Mouse (Mus musculus) G1E (cell line): ENCODE measurements at regions not wholly inside any gene's neighbourhood (a gene's known extent, or its start where the extent isn't known, plus 50 kb on each side); places are given as distances from the start of the nearest gene placed in this dataset.

Experiments
- ATAC-seq: 2 replicates; pipeline ENCODE4 v1.8.0; 2016; ENCODE audit warnings: mild to moderate bottlenecking; ENCODE audit not compliant: insufficient number of reproducible peaks, poor library complexity, low FRiP score, severe bottlenecking; ENCODE audit errors: extremely low read depth
- DNase-seq: peaks from one replicate; pipeline ENCODE4 v3.0.0; 2012; ENCODE audit warnings: low spot score
- H3K27me3 ChIP-seq: 2 replicates; pipeline ENCODE4 v1.6.1; 2012; ENCODE audit warnings: mild to moderate bottlenecking, low read length, inconsistent platforms; ENCODE audit not compliant: insufficient read depth
- H3K36me3 ChIP-seq: replicated peaks from 2 replicates; pipeline ENCODE3; 2012; ENCODE audit warnings: mild to moderate bottlenecking, inconsistent platforms
- H3K4me1 ChIP-seq: 2 replicates; pipeline ENCODE4 v1.6.1; 2012; ENCODE audit warnings: low read depth, low read length, inconsistent platforms, mixed read lengths; ENCODE audit not compliant: insufficient read depth
- H3K4me3 ChIP-seq: 2 replicates; pipeline ENCODE4 v1.5.1; 2012; ENCODE audit warnings: low read depth, mild to moderate bottlenecking, inconsistent platforms, low read length, moderate library complexity, mixed read lengths
- H3K9me3 ChIP-seq: replicated peaks from 2 replicates; pipeline ENCODE4 v1.6.1; 2012; ENCODE audit warnings: inconsistent platforms
- CTCF ChIP-seq: IDR thresholded peaks from 2 replicates; pipeline ENCODE4 v1.5.1; 2012; ENCODE audit warnings: low read depth, low read length, inconsistent platforms, mixed read lengths
- GATA1 ChIP-seq: IDR thresholded peaks from 2 replicates; pipeline ENCODE4 v1.6.1; 2012; ENCODE audit warnings: borderline replicate concordance, low read length, inconsistent platforms, mixed read lengths
- GATA2 ChIP-seq: IDR thresholded peaks from 2 replicates; pipeline ENCODE4 v1.6.1; 2012; ENCODE audit warnings: low read depth, low read length, inconsistent platforms, borderline replicate concordance
- POLR2AphosphoS5 ChIP-seq: IDR thresholded peaks from 2 replicates; pipeline ENCODE4 v1.6.1; 2012; ENCODE audit warnings: low read depth, low read length, inconsistent platforms; ENCODE audit not compliant: insufficient replicate concordance
- TAL1 ChIP-seq: conservative IDR thresholded peaks from 2 replicates; pipeline ENCODE4 v1.6.1; 2012; ENCODE audit warnings: low read depth, low read length, inconsistent platforms, mixed read lengths

- Histone ChIP-seq H3K4me1 (no peaks in the 10 kb centered on the region), H3K36me3 (no peaks in the 10 kb centered on the region), H3K27me3 (no peaks in the 10 kb centered on the region), H3K9me3 (peaks cover 50% of the 10 kb centered on the region), H3K4me3 (no peak overlapping the region)
- ATAC-seq (no peak), DNase-seq (no peak)
- TF ChIP-seq GATA2 (no peak), TAL1 (no peak), GATA1 (no peak), POLR2AphosphoS5 (no peak), CTCF (no peak)
These were observed 241.8 kb upstream of the Id2 start for GRCm38 (mm10) chr12:25338771-25339170.

- H3K4me1 ChIP-seq: no peaks in the 10 kb centered on the region
- DNase-seq (no peak), ATAC-seq (no peak)
- no peak for TF ChIP-seq GATA2
- TF ChIP-seq CTCF: no peak
- no peak for TF ChIP-seq GATA1
- no peak for TF ChIP-seq TAL1
- TF ChIP-seq POLR2AphosphoS5: no peak
- no peaks in the 10 kb centered on the region for H3K27me3 ChIP-seq
- H3K4me3 ChIP-seq: no peak overlapping the region
- H3K9me3 ChIP-seq: peaks cover 54% of the 10 kb centered on the region
- H3K36me3 ChIP-seq: no peaks in the 10 kb centered on the region
These were observed 239.0 kb upstream of the Id2 start for GRCm38 (mm10) chr12:25335930-25336329.

GRCm38 (mm10) chr12:25335069-25335468 lies 238.1 kb upstream of the Id2 start:
- H3K9me3 ChIP-seq: peaks cover 53% of the 10 kb centered on the region
- no peaks in the 10 kb centered on the region for H3K4me1 ChIP-seq
- no peak overlapping the region for H3K4me3 ChIP-seq
- DNase-seq (no peak), ATAC-seq (no peak)
- H3K36me3 ChIP-seq: no peaks in the 10 kb centered on the region
- no peaks in the 10 kb centered on the region for H3K27me3 ChIP-seq
- no peak for TF ChIP-seq TAL1
- TF ChIP-seq CTCF: no peak
- no peak for TF ChIP-seq GATA1

GRCm38 (mm10) chr12:25332384-25333035 lies 235.6 kb upstream of the Id2 start:
- Histone ChIP-seq H3K36me3 (no peaks in the 10 kb centered on the region), H3K9me3 (peaks cover 54% of the 10 kb centered on the region), H3K27me3 (no peaks in the 10 kb centered on the region), H3K4me1 (no peaks in the 10 kb centered on the region), H3K4me3 (no peak overlapping the region)
- no peak for DNase-seq
- no peak for ATAC-seq
- TF ChIP-seq CTCF: no peak

- DNase-seq (no peak), ATAC-seq (no peak)
- TF ChIP-seq TAL1 (no peak), GATA2 (no peak), GATA1 (no peak), POLR2AphosphoS5 (no peak), CTCF (no peak)
- Histone ChIP-seq H3K4me3 (no peak overlapping the region), H3K9me3 (peaks cover 49% of the 10 kb centered on the region), H3K4me1 (no peaks in the 10 kb centered on the region), H3K36me3 (no peaks in the 10 kb centered on the region), H3K27me3 (no peaks in the 10 kb centered on the region)
These were observed 233.2 kb upstream of the Id2 start for GRCm38 (mm10) chr12:25330004-25330708.

DNA sequence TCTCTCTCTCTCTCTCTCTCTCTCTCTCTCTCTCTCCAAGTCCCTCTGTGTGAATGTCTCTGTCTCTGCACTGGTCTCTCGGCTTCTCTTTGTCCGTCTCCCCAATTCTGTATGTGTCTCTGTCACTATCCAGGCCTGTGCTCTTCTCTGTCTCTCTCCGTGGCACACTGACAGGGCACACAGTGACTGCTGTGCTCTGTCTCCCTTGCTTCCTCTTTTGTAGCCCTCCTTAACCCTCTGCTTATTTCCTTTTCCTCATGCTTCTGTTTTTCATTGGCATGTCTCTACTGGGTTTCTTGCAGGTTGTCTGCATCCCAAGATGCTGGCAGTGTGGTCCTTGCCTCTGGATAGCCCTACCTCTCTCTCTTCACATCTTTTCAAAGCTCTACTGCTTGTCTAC lies 229.0 kb upstream of the Id2 start:
- peaks cover 44% of the 10 kb centered on the region for H3K9me3 ChIP-seq
- no peak overlapping the region for H3K4me3 ChIP-seq
- no peaks in the 10 kb centered on the region for H3K36me3 ChIP-seq
- ATAC-seq: no peak
- no peaks in the 10 kb centered on the region for H3K4me1 ChIP-seq
- DNase-seq: no peak
- TF ChIP-seq CTCF (no peak), POLR2AphosphoS5 (no peak), TAL1 (no peak), GATA1 (no peak), GATA2 (no peak)
- H3K27me3 ChIP-seq: no peaks in the 10 kb centered on the region

GRCm38 (mm10) chr12:25323171-25323570 lies 226.2 kb upstream of the Id2 start:
- TF ChIP-seq TAL1: no peak
- TF ChIP-seq POLR2AphosphoS5: no peak
- no peak for TF ChIP-seq CTCF
- TF ChIP-seq GATA1: no peak
- no peak for TF ChIP-seq GATA2
- ATAC-seq (no peak), DNase-seq (no peak)
- Histone ChIP-seq H3K9me3 (peaks cover 38% of the 10 kb centered on the region), H3K36me3 (no peaks in the 10 kb centered on the region), H3K27me3 (no peaks in the 10 kb centered on the region), H3K4me3 (no peak overlapping the region), H3K4me1 (no peaks in the 10 kb centered on the region)
